Mouse (Mus musculus) intestine, postnatal 0 days (tissue): Measurements from ENCODE around the gene Scn2b. TPM values are rescaled to one million over a fixed set of nuclear protein-coding genes. Genes with fewer than 3 reads are reported as not detected.
A peak's percentile ranks its signal among the peaks of the same experiment; 100 is the strongest.

Experiments used
- ATAC-seq: fragments of 200-750 bp; cut with Nextera tagmentation; 2 replicates; pipeline ENCODE4 v1.8.0; 2017; ENCODE audit warnings: mild to moderate bottlenecking, moderate TSS enrichment, moderate library complexity
- H3K27ac ChIP-seq: fragments of 300-500 bp; sonication (generic); 2 replicates; pipeline ENCODE4 v1.5.1; 2014; ENCODE audit warnings: mild to moderate bottlenecking, low read depth, low read length, moderate library complexity
- H3K27me3 ChIP-seq: fragments of 300-500 bp; sonication (generic); replicated peaks from 2 replicates; pipeline ENCODE4 v1.6.1; 2014; ENCODE audit warnings: low read length, mixed read lengths; ENCODE audit not compliant: control insufficient read depth, insufficient read depth
- H3K36me3 ChIP-seq: fragments of 300-500 bp; sonication (generic); 2 replicates; pipeline ENCODE4 v1.6.1; 2014; ENCODE audit warnings: mild to moderate bottlenecking, moderate library complexity; ENCODE audit not compliant: control insufficient read depth, insufficient read depth
- H3K4me1 ChIP-seq: fragments of 300-500 bp; sonication (generic); replicated peaks from 2 replicates; pipeline ENCODE4 v1.6.1; 2014; ENCODE audit warnings: antibody characterized with exemption, low read length, mixed read lengths; ENCODE audit not compliant: control insufficient read depth, insufficient read depth
- H3K4me2 ChIP-seq: fragments of 300-500 bp; sonication (generic); replicated peaks from 2 replicates; pipeline ENCODE4 v1.6.1; 2014; ENCODE audit warnings: low read depth, mild to moderate bottlenecking, moderate library complexity
- H3K4me3 ChIP-seq: fragments of 300-500 bp; sonication (generic); 2 replicates; pipeline ENCODE4 v1.5.1; 2014; ENCODE audit warnings: low read depth, low read length
- H3K9ac ChIP-seq: fragments of 300-500 bp; sonication (generic); 2 replicates; pipeline ENCODE4 v1.6.1; 2014; ENCODE audit warnings: mild to moderate bottlenecking, low read depth, low read length
- H3K9me3 ChIP-seq: fragments of 300-500 bp; sonication (generic); 2 replicates; pipeline ENCODE4 v1.6.1; 2016; ENCODE audit warnings: mixed run types; ENCODE audit not compliant: control insufficient read depth
- CTCF ChIP-seq: sonication (generic); IDR thresholded peaks from 2 replicates; pipeline ENCODE4 v1.5.1; 2016; ENCODE audit warnings: low read depth, mild to moderate bottlenecking, control low read depth, antibody characterized with exemption, moderate library complexity
- WGBS: fragments of 180-500 bp; shearing (Covaris S2); extraction: QIAGEN DNeasy Blood & Tissue Kit; methylation state at CpG from one replicate; pipeline ENCODE4 v1.1.7; 2014; 5-methylcytosine and 5-hydroxymethylcytosine counted together
- polyA plus RNA-seq: library from polyadenylated mRNA; unstranded; fragments of >200 nt; fragmentation: Nextera tagmentation; extraction: Ambion mirVana; gene quantifications from 2 replicates; pipeline ENCODE4 v1.2.1, GENCODE M21; 2015

Scn2b gene
- polyA plus RNA-seq, 1 experiment from 2014 or later, result 0.96 TPM

DNA sequence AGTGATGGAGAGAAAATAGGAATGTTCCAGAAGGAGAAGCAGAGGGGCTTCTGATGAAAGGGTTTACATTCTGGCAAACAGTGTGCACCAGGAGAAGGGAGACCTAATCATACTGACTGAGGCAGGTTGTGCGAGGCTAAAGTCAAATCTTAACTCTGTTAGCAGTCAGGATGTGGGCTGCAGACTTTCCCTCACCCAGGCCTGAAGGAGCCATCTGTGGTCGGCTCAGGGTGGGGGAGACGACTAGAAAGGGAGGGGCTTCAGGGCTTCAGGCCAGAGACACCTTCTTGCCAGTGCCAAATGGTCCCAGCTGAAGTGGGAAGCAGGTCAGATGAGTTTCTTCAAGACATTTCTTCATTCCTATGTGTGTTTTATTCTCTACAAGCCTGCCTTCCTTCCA is 19.2 kb upstream of the Scn2b start:
- H3K36me3 ChIP-seq, result no peaks in the 10 kb centered on the region
- no peak overlapping the region for H3K9ac ChIP-seq
- no peak for TF ChIP-seq CTCF
- no peak overlapping the region for H3K4me2 ChIP-seq
- H3K27ac ChIP-seq, result no peak overlapping the region
- ATAC-seq, result no peak
- H3K4me1 ChIP-seq, result peaks cover 9% of the 10 kb centered on the region; the same call in 1 of the 2 replicates
- no peaks in the 10 kb centered on the region for H3K27me3 ChIP-seq
- 41% methylated on average over 3 of the region's 3 CpGs for WGBS
- H3K4me3 ChIP-seq, result no peak overlapping the region
- H3K9me3 ChIP-seq, result no peaks in the 10 kb centered on the region

GRCm38 (mm10) chr9:45102528-45102927 is 15.1 kb upstream of the Scn2b start:
- Histone ChIP-seq H3K27me3 (no peaks in the 10 kb centered on the region), H3K9ac (no peak overlapping the region; the same call in 1 of the 2 replicates), H3K36me3 (no peaks in the 10 kb centered on the region), H3K4me3 (no peak overlapping the region), H3K27ac (peak overlapping the region; percentile 85), H3K9me3 (no peaks in the 10 kb centered on the region), H3K4me1 (peaks cover 11% of the 10 kb centered on the region), H3K4me2 (peak overlapping the region; percentile 57)
- ATAC-seq, result no peak
- WGBS, result 60% methylated on average over 1 of the region's 1 CpGs
- no peak for TF ChIP-seq CTCF

GRCm38 (mm10) chr9:45103211-45103979 is 14.2 kb upstream of the Scn2b start:
- H3K4me3 ChIP-seq, result peak overlapping the region; percentile 42
- peak; percentile 83 for ATAC-seq
- H3K9ac ChIP-seq, result no peak overlapping the region
- H3K27me3 ChIP-seq, result no peaks in the 10 kb centered on the region
- H3K36me3 ChIP-seq, result no peaks in the 10 kb centered on the region
- no peaks in the 10 kb centered on the region for H3K9me3 ChIP-seq
- peak overlapping the region; percentile 85 for H3K27ac ChIP-seq
- no peak for TF ChIP-seq CTCF
- H3K4me2 ChIP-seq, result peak overlapping the region; percentile 57
- WGBS, result 26% methylated on average over 11 of the region's 11 CpGs
- H3K4me1 ChIP-seq, result peaks cover 11% of the 10 kb centered on the region

GRCm38 (mm10) chr9:45105596-45106374 is 11.8 kb upstream of the Scn2b start:
- peak overlapping the region; percentile 42; the same call in 1 of the 2 replicates for H3K4me3 ChIP-seq
- TF ChIP-seq CTCF, result no peak
- H3K9ac ChIP-seq, result no peak overlapping the region
- peak overlapping the region; percentile 78 for H3K27ac ChIP-seq
- H3K9me3 ChIP-seq, result no peaks in the 10 kb centered on the region
- 51% methylated on average over 2 of the region's 2 CpGs for WGBS
- peaks cover 9% of the 10 kb centered on the region for H3K4me1 ChIP-seq
- H3K36me3 ChIP-seq, result no peaks in the 10 kb centered on the region
- peak; percentile 68 for ATAC-seq
- peak overlapping the region; percentile 57 for H3K4me2 ChIP-seq
- H3K27me3 ChIP-seq, result no peaks in the 10 kb centered on the region

GRCm38 (mm10) chr9:45115706-45116105 is 1.9 kb upstream of the Scn2b start:
- Histone ChIP-seq H3K4me3 (no peak overlapping the region), H3K27ac (no peak overlapping the region), H3K4me1 (0 out of 2 replicates have a peak, but pooled peaks cover 11% of the 10 kb centered on the region), H3K36me3 (no peaks in the 10 kb centered on the region), H3K9me3 (no peaks in the 10 kb centered on the region), H3K9ac (no peak overlapping the region), H3K27me3 (no peaks in the 10 kb centered on the region), H3K4me2 (peak overlapping the region; percentile 40)
- no peak for TF ChIP-seq CTCF
- ATAC-seq, result no peak
- 22% methylated on average over 14 of the region's 14 CpGs for WGBS

GRCm38 (mm10) chr9:45116819-45117218 is 763 bp upstream of the Scn2b start:
- no peak overlapping the region for H3K4me3 ChIP-seq
- peak overlapping the region; percentile 41 for H3K4me2 ChIP-seq
- no peaks in the 10 kb centered on the region for H3K36me3 ChIP-seq
- no peak for TF ChIP-seq CTCF
- 16% methylated on average over 9 of the region's 9 CpGs for WGBS
- peaks cover 12% of the 10 kb centered on the region; the same call in 1 of the 2 replicates for H3K4me1 ChIP-seq
- peak overlapping the region; percentile 23 for H3K27ac ChIP-seq
- no peak overlapping the region for H3K9ac ChIP-seq
- no peaks in the 10 kb centered on the region for H3K9me3 ChIP-seq
- ATAC-seq, result peak; percentile 51
- H3K27me3 ChIP-seq, result no peaks in the 10 kb centered on the region
